Mouse (Mus musculus): ENCODE data around the gene Shisa3. TPM values are rescaled to one million over a fixed set of nuclear protein-coding genes. Genes with fewer than 3 reads are reported as not detected.
A peak's percentile ranks its signal among the peaks of the same experiment; 100 is the strongest.

The Shisa3 gene
- 11.4 and 12.4 TPM in 2 replicates for polyA plus RNA-seq (2012; rRNA removed)

DNA sequence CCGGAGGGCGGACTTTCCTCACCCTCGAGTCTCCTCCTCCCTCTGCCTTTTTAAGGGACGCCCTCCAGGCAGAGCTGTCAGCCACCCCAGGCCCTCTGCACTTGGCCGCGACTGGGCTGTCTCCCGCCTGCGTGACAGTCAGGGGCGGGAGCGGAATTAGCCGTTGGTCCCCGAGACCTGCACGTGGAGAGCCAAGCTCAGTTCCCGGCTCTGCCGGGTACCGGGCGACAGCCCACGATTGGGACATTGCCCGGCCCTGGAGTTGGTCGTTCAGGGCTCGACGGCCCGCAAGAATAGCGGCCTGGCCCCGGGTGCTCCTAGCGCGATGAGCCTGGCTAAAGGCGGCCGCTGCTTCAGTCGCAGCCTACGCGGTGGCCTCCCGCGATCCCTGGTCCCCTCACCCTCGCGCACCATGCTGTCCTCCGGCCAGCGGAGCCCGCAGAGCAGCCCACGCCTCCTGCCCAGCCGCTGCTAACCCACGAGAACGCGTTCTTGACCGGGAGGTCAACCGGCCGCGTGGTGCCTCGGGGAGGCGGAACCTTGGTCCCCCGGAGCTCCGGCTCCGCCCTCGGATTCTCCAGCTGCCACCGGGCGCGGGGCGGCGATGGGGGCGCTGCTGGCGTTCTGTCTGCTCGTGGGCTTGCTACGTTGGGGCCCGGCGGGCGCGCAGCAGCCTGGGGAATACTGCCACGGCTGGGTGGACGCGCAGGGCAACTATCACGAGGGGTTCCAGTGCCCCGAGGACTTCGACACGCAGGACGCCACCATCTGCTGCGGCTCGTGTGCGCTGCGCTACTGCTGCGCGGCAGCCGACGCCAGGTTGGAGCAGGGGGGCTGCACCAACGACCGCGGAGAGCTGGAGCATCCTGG is at the start of gene Shisa3:
Shisa3 (plus strand) TSS at position 79 of the 870 bp plus-strand sequence.
- no peak within 1 kb of the TSS for H3K27ac ChIP-seq (ENCODE audit: insufficient read depth, low read depth, low read length)

DNA sequence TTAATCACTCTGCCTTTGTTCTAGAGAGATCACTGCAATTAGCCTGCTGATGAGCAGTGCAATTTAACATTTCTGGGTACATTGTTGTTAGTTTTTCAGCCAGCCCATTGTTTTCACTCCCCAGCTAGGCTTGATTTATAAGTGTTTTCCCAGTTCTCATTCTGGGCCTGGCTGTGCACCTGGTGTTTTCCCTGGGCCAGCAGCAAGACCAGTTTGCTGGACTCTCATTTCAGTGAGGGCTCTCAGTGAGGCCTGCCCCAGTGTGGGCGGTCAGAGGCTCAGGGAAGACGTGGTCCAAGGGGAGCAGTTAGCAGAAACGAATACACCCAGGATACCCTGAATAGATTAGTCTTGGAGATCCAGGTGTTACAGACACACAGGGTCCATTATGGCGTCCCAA is 49.0 kb upstream of the Shisa3 start:
- H3K4me1 ChIP-seq (ENCODE audit: control insufficient read depth, insufficient read depth, low read length): no peaks in the 10 kb centered on the region
- no peak overlapping the region for H3K27ac ChIP-seq (ENCODE audit: insufficient read depth, low read depth, low read length)
- H3K27me3 ChIP-seq (replicated peaks; ENCODE audit: control insufficient read depth, insufficient read depth, low read length): no peaks in the 10 kb centered on the region
- TF ChIP-seq POLR2A (IDR thresholded peaks at IDR 0.05; ENCODE audit: low read depth, low read length) (no peak), CTCF (conservative IDR thresholded peaks at IDR 0.05; ENCODE audit: insufficient read depth, insufficient read length, low read depth, low read length) (no peak)
- no peaks in the 10 kb centered on the region for H3K36me3 ChIP-seq (ENCODE audit: control insufficient read depth, insufficient read depth, low read length)
- WGBS: 43% methylated on average over 4 of the region's 4 CpGs
- DNase-seq: no peak
- no peak overlapping the region for H3K4me3 ChIP-seq (ENCODE audit: insufficient read depth, low read depth, low read length)

More for the DNA sequence above, at the start of gene Shisa3:
- H3K4me3 ChIP-seq (ENCODE audit: insufficient read depth, low read depth, low read length): peak within 1 kb of the TSS; percentile 44
- TF ChIP-seq CTCF (conservative IDR thresholded peaks at IDR 0.05; ENCODE audit: insufficient read depth, insufficient read length, low read depth, low read length): no peak
- no peak for TF ChIP-seq POLR2A (IDR thresholded peaks at IDR 0.05; ENCODE audit: low read depth, low read length)
- WGBS: 1% methylated on average over 86 of the region's 86 CpGs
- no peaks in the 10 kb centered on the region for H3K36me3 ChIP-seq (ENCODE audit: control insufficient read depth, insufficient read depth, low read length)
- peak; percentile 66 for DNase-seq
- peaks cover 2% of the 10 kb centered on the region; the same call in 1 of the 2 replicates for H3K27me3 ChIP-seq (replicated peaks; ENCODE audit: control insufficient read depth, insufficient read depth, low read length)
- no peaks in the 10 kb centered on the region for H3K4me1 ChIP-seq (ENCODE audit: control insufficient read depth, insufficient read depth, low read length)

DNA sequence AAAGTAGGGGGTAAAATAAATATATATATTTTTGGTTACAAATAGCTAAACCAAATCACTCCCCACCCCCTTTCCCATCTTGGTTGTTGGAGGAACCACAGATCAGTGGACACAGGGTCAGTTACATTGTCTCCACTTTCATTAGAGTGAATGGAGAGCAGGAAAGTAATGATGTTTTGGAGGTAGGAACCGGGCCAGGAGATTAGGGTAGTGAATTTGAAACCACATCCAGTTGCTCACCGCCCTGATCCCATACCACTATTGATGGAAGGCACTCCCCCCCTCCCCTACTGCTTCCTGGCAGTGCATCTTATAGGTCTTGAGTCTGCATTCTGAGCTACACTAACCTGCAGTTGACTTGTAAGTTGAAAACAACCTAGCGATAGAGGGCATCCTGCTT is 48.6 kb upstream of the Shisa3 start:
- no peaks in the 10 kb centered on the region for H3K36me3 ChIP-seq (ENCODE audit: control insufficient read depth, insufficient read depth, low read length)
- no peak overlapping the region for H3K27ac ChIP-seq (ENCODE audit: insufficient read depth, low read depth, low read length)
- no peak overlapping the region for H3K4me3 ChIP-seq (ENCODE audit: insufficient read depth, low read depth, low read length)
- H3K27me3 ChIP-seq (replicated peaks; ENCODE audit: control insufficient read depth, insufficient read depth, low read length): no peaks in the 10 kb centered on the region
- no peak for TF ChIP-seq POLR2A (IDR thresholded peaks at IDR 0.05; ENCODE audit: low read depth, low read length)
- TF ChIP-seq CTCF (conservative IDR thresholded peaks at IDR 0.05; ENCODE audit: insufficient read depth, insufficient read length, low read depth, low read length): no peak
- no peak for DNase-seq
- WGBS: 60% methylated on average over 3 of the region's 3 CpGs
- H3K4me1 ChIP-seq (ENCODE audit: control insufficient read depth, insufficient read depth, low read length): no peaks in the 10 kb centered on the region

DNA sequence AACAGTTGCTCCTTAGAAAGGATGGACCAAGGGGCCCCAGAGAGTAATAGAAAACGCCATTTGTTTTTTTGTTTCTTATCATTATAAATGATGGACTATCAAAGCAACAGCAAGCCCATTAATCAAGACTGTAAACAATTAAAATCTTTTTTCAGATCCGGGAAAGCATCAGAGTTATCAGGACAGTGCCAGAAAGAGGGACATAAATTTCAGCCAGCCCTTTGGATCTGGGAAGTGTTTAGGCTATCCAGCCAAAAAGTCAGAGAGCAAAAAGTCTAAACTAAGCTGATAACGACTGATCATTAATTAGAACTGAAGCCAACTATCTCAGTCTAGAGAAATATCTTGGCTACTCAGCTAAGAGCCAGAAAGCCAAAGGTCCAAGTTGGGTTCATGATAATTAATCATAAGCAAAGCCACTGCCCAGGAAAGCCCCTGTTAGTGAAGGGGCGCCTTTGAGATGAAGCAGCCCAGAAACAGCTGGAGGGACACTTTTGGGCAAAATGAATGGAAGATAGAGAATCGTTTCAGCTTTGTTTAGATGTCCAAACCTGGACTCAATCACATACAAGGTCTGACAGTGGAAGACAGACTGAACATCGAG is 35.0 kb upstream of the Shisa3 start:
- no peaks in the 10 kb centered on the region for H3K36me3 ChIP-seq (ENCODE audit: control insufficient read depth, insufficient read depth, low read length)
- DNase-seq: peak; percentile 12
- no peak overlapping the region for H3K4me3 ChIP-seq (ENCODE audit: insufficient read depth, low read depth, low read length)
- H3K4me1 ChIP-seq (ENCODE audit: control insufficient read depth, insufficient read depth, low read length): no peaks in the 10 kb centered on the region
- no peak overlapping the region for H3K27ac ChIP-seq (ENCODE audit: insufficient read depth, low read depth, low read length)
- 43% methylated on average over 6 of the region's 6 CpGs for WGBS
- no peaks in the 10 kb centered on the region for H3K27me3 ChIP-seq (replicated peaks; ENCODE audit: control insufficient read depth, insufficient read depth, low read length)
- no peak for TF ChIP-seq CTCF (conservative IDR thresholded peaks at IDR 0.05; ENCODE audit: insufficient read depth, insufficient read length, low read depth, low read length)
- no peak for TF ChIP-seq POLR2A (IDR thresholded peaks at IDR 0.05; ENCODE audit: low read depth, low read length)

DNA sequence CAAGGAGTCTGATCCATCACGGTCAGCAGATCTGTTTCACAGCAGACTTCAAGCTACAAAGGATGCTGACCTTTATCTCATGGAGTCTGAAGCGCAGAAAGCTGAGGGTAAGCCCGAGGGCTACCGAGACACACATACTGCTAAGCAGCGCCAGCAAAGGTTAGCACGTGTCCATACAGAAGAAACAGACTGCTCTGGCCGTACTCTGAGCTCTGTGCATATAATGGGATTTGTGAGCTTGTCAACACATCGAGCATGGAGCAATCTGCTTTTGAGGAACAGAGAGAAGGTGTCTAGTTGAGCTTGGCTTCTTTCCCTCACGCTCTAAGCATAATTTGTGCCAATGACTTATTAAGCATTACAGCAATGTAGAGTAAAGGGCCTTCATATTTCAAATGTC is 33.6 kb upstream of the Shisa3 start:
- H3K36me3 ChIP-seq (ENCODE audit: control insufficient read depth, insufficient read depth, low read length): no peaks in the 10 kb centered on the region
- TF ChIP-seq CTCF (conservative IDR thresholded peaks at IDR 0.05; ENCODE audit: insufficient read depth, insufficient read length, low read depth, low read length): no peak
- TF ChIP-seq POLR2A (IDR thresholded peaks at IDR 0.05; ENCODE audit: low read depth, low read length): no peak
- no peak for DNase-seq
- H3K27me3 ChIP-seq (replicated peaks; ENCODE audit: control insufficient read depth, insufficient read depth, low read length): no peaks in the 10 kb centered on the region
- 81% methylated on average over 9 of the region's 9 CpGs for WGBS
- H3K4me1 ChIP-seq (ENCODE audit: control insufficient read depth, insufficient read depth, low read length): no peaks in the 10 kb centered on the region
- H3K4me3 ChIP-seq (ENCODE audit: insufficient read depth, low read depth, low read length): no peak overlapping the region
- no peak overlapping the region for H3K27ac ChIP-seq (ENCODE audit: insufficient read depth, low read depth, low read length)

DNA sequence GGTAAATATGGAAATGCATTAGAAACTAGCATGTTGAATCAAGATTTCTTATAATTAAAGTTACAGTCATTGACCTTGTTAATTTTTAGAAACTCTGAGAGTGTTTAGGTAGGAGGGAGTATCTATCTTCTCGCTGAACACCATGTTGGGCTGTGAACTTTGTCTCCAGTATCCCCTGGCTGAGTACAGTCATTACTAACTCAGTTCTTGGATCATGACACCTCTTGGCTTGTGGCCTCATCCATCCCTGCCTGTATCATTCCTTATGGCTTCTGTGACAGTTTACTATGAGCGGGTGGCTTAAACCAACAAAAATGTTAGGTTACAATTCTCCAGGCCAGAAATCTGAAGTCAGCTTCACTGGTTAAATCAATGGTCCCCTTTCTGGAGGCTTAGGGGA is 32.0 kb upstream of the Shisa3 start:
- Histone ChIP-seq H3K4me1 (ENCODE audit: control insufficient read depth, insufficient read depth, low read length) (no peaks in the 10 kb centered on the region), H3K27ac (ENCODE audit: insufficient read depth, low read depth, low read length) (no peak overlapping the region), H3K4me3 (ENCODE audit: insufficient read depth, low read depth, low read length) (no peak overlapping the region), H3K36me3 (ENCODE audit: control insufficient read depth, insufficient read depth, low read length) (no peaks in the 10 kb centered on the region), H3K27me3 (replicated peaks; ENCODE audit: control insufficient read depth, insufficient read depth, low read length) (no peaks in the 10 kb centered on the region)
- no peak for TF ChIP-seq POLR2A (IDR thresholded peaks at IDR 0.05; ENCODE audit: low read depth, low read length)
- no peak for TF ChIP-seq CTCF (conservative IDR thresholded peaks at IDR 0.05; ENCODE audit: insufficient read depth, insufficient read length, low read depth, low read length)
- no peak for DNase-seq
- 76% methylated on average over 2 of the region's 2 CpGs for WGBS

Data from kidney, adult 2 months (tissue).